Mouse (Mus musculus) CH12.LX (cell line): ENCODE measurements around the gene Fgfrl1. TPM values are rescaled to one million over a fixed set of nuclear protein-coding genes. Genes with fewer than 3 reads are reported as not detected.

ENCODE experiments used
- DNase-seq: peaks from one replicate; pipeline ENCODE4 v3.0.0-alpha.2; 2013; ENCODE audit errors: extremely low read depth
- H3K27ac ChIP-seq: 2 replicates; pipeline ENCODE4 v1.5.1; 2012; ENCODE audit warnings: low read depth, mild to moderate bottlenecking, control low read depth, moderate library complexity; ENCODE audit not compliant: insufficient read depth
- H3K27me3 ChIP-seq: replicated peaks from 2 replicates; pipeline ENCODE3; 2012; ENCODE audit warnings: inconsistent platforms
- H3K36me3 ChIP-seq, 2 experiments: replicated peaks in 1 of 2; 2 replicates each; pipeline versions ENCODE3 to v1.6.1; 2012; ENCODE audit warnings: inconsistent platforms in 1 of 2, low read length in 1 of 2, mild to moderate bottlenecking in 1 of 2, mixed read lengths in 1 of 2, moderate library complexity in 1 of 2; ENCODE audit not compliant: control insufficient read depth in 1 of 2, insufficient read depth in 1 of 2
- H3K4me1 ChIP-seq, 2 experiments: 2 replicates each; pipeline ENCODE4 v1.6.1; 2012; ENCODE audit warnings: inconsistent platforms in 1 of 2, moderate library complexity in 1 of 2; ENCODE audit not compliant: insufficient read depth in 2 of 2, control insufficient read depth in 1 of 2
- H3K4me2 ChIP-seq: 2 replicates; pipeline ENCODE4 v1.6.1; 2012; ENCODE audit warnings: low read depth, mild to moderate bottlenecking, control low read depth; ENCODE audit not compliant: poor library complexity, insufficient read depth, severe bottlenecking
- H3K4me3 ChIP-seq, 3 experiments: fragments of 150-350 bp in 1 of 3; sonication (generic) in 1 of 3; replicated peaks in 1 of 3; 2 replicates each; pipeline versions ENCODE3 to v1.5.1; 2011 to 2012; ENCODE audit warnings: low read depth in 2 of 3, low read length in 2 of 3, mild to moderate bottlenecking in 2 of 3, moderate library complexity in 2 of 3, control low read depth in 1 of 3, improper control_type of control experiment in 1 of 3, inconsistent platforms in 1 of 3, mixed read lengths in 1 of 3; ENCODE audit not compliant: poor library complexity in 1 of 3
- H3K79me2 ChIP-seq: replicated peaks from 2 replicates; pipeline ENCODE4 v1.6.1; 2012; ENCODE audit warnings: mild to moderate bottlenecking, moderate library complexity; ENCODE audit not compliant: control insufficient read depth, poor library complexity, insufficient read depth, severe bottlenecking; ENCODE audit errors: extremely low read depth
- H3K9ac ChIP-seq: 2 replicates; pipeline ENCODE4 v1.6.1; 2012; ENCODE audit warnings: low read depth, mild to moderate bottlenecking, control low read depth, moderate library complexity; ENCODE audit not compliant: insufficient read depth
- H3K9me3 ChIP-seq: replicated peaks from 2 replicates; pipeline ENCODE3; 2012; ENCODE audit warnings: low read length, inconsistent platforms, mixed read lengths
- BHLHE40 ChIP-seq: IDR thresholded peaks from 2 replicates; pipeline ENCODE4 v1.6.1; 2011; ENCODE audit warnings: mild to moderate bottlenecking, low read depth, low read length, improper control_type of control experiment
- CHD1 ChIP-seq: IDR thresholded peaks from 2 replicates; pipeline ENCODE4 v1.6.1; 2012; ENCODE audit warnings: low read depth, low read length, improper control_type of control experiment, inconsistent platforms
- CHD2 ChIP-seq: IDR thresholded peaks from 2 replicates; pipeline ENCODE4 v1.6.1; 2011; ENCODE audit warnings: low read length, improper control_type of control experiment
- ELF1 ChIP-seq: IDR thresholded peaks from 2 replicates; pipeline ENCODE4 v1.6.1; 2014; ENCODE audit warnings: low read depth, mild to moderate bottlenecking, inconsistent platforms, low read length, improper control_type of control experiment
- ETS1 ChIP-seq: conservative IDR thresholded peaks from 2 replicates; pipeline ENCODE4 v1.6.1; 2012; ENCODE audit warnings: low read depth, mild to moderate bottlenecking, inconsistent platforms, low read length, improper control_type of control experiment, moderate library complexity
- HCFC1 ChIP-seq: IDR thresholded peaks from 2 replicates; pipeline ENCODE4 v1.6.1; 2012; ENCODE audit warnings: low read depth, mild to moderate bottlenecking, inconsistent platforms, low read length, improper control_type of control experiment
- JUND ChIP-seq: conservative IDR thresholded peaks from 2 replicates; pipeline ENCODE4 v1.6.1; 2011; ENCODE audit warnings: low read depth, low read length, improper control_type of control experiment
- MAFK ChIP-seq: IDR thresholded peaks from 2 replicates; pipeline ENCODE4 v1.6.1; 2011; ENCODE audit warnings: low read length, improper control_type of control experiment; ENCODE audit not compliant: insufficient replicate concordance
- MAZ ChIP-seq: IDR thresholded peaks from 2 replicates; pipeline ENCODE4 v1.6.1; 2012; ENCODE audit warnings: low read depth, mild to moderate bottlenecking, inconsistent platforms, low read length, improper control_type of control experiment, moderate library complexity
- MEF2A ChIP-seq: IDR thresholded peaks from 2 replicates; pipeline ENCODE4 v1.6.1; 2014; ENCODE audit warnings: low read depth, mild to moderate bottlenecking, inconsistent platforms, low read length, improper control_type of control experiment, borderline replicate concordance
- NELFE ChIP-seq: IDR thresholded peaks from 2 replicates; pipeline ENCODE4 v1.6.1; 2011; ENCODE audit warnings: low read depth, low read length, improper control_type of control experiment
- POLR2A ChIP-seq: IDR thresholded peaks from 2 replicates; pipeline ENCODE4 v1.6.1; 2011; ENCODE audit warnings: low read depth, mild to moderate bottlenecking, improper control_type of control experiment, low read length
- RCOR1 ChIP-seq: conservative IDR thresholded peaks from 2 replicates; pipeline ENCODE4 v1.6.1; 2012; ENCODE audit warnings: low read depth, mild to moderate bottlenecking, inconsistent platforms, low read length, improper control_type of control experiment
- SIN3A ChIP-seq: IDR thresholded peaks from 2 replicates; pipeline ENCODE4 v1.6.1; 2012; ENCODE audit warnings: low read length, improper control_type of control experiment, inconsistent platforms
- SMC3 ChIP-seq: IDR thresholded peaks from 2 replicates; pipeline ENCODE4 v1.6.1; 2011; ENCODE audit warnings: low read depth, low read length, improper control_type of control experiment
- TCF12 ChIP-seq: IDR thresholded peaks from 2 replicates; pipeline ENCODE4 v1.6.1; 2014; ENCODE audit warnings: low read depth, mild to moderate bottlenecking, inconsistent platforms, low read length, improper control_type of control experiment
- ZC3H11A ChIP-seq: IDR thresholded peaks from 2 replicates; pipeline ENCODE4 v1.6.1; 2012; ENCODE audit warnings: low read depth, mild to moderate bottlenecking, inconsistent platforms, low read length, improper control_type of control experiment
- ZKSCAN1 ChIP-seq: IDR thresholded peaks from 2 replicates; pipeline ENCODE4 v1.6.1; 2012; ENCODE audit warnings: low read depth, inconsistent platforms, low read length, improper control_type of control experiment, borderline replicate concordance
- ZMIZ1 ChIP-seq: IDR thresholded peaks from 2 replicates; pipeline ENCODE4 v1.6.1; 2012; ENCODE audit warnings: low read depth, mild to moderate bottlenecking, inconsistent platforms, low read length, improper control_type of control experiment
- ZNF384 ChIP-seq: IDR thresholded peaks from 2 replicates; pipeline ENCODE4 v1.6.1; 2012; ENCODE audit warnings: low read depth, low read length, improper control_type of control experiment, inconsistent platforms
- dilution Hi-C: fragments of 300-500 bp; cut with MboI; formaldehyde crosslinking; loops from 2 replicates; pipeline ENCODE4 v1.14.3; 2020; ENCODE audit warnings: low sequenced_read_pairs; ENCODE audit not compliant: extremely low pct_unique_long_range_greater_than_20kb, extremely low pct_ligation_motif_present
- in situ Hi-C: fragments of 300-500 bp; cut with MboI; formaldehyde crosslinking; loops from 3 replicates; pipeline ENCODE4 v1.14.3; 2019; ENCODE audit warnings: low sequenced_read_pairs, low pct_ligation_motif_present, low pct_unique_long_range_greater_than_20kb, mixed read lengths
- polyA plus RNA-seq: library from polyadenylated mRNA; unstranded; fragments of >175 nt; gene quantifications from 2 replicates; pipeline ENCODE4 v1.2.1, GENCODE M21; 2012; ENCODE audit warnings: low read depth; ENCODE audit not compliant: insufficient read length
- total RNA-seq, 2 experiments: library from RNA; depleted of rRNA; stranded (reverse); fragments of 300-350 nt in 1 of 2; fragments of >200 nt in 1 of 2; gene quantifications; 2 replicates each; pipeline ENCODE4 v1.2.3; 2012 to 2014

Fgfrl1 gene
- total and polyA plus RNA-seq, 3 experiments: 0.17 to 0.64 (median 0.26) TPM

DNA sequence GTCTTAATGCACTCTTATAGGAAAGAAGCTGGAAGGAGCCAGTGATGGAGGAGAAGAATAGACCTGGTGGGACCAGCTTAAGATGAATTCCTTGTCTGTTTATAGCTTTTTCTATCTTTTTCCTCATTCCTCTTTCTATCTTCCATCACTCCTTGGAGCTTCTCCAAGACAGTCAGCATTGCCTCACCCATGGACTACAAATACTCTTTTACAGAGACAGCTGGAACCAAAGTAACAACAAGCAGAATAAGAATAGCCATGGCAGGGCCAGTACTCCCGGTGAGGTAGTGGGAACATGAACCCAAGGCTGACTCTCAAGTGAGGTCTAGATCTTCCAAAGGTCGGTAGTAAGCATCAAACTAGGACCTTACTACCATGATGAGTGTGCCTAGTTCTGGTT, 20.9 kb downstream of the Fgfrl1 start:
- H3K27me3 ChIP-seq: peaks cover 25% of the 10 kb centered on the region
- dilution Hi-C loops: no loop called here
- no peak overlapping the region for H3K4me3 ChIP-seq

DNA sequence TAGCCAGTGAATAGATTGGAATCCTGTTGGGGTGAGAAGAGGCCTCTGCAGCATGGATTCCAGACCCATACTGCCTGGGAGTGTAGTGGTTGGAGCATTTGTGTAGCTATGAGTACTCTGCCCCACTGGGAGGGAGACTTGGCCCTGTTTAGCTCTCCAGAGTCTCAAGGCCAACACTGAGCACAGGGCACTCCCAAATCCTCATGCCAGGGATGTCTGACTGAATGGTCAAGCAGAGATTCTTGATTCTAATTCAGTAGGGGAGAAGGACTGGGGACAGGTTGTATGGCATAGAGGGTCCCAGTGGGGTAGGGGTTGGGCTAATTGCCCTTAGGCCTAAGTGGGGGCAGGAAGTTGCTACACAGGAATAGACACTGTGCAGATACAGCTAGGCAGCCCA, 21.5 kb downstream of the Fgfrl1 start:
- Histone ChIP-seq H3K36me3 (no peaks in the 10 kb centered on the region), H3K27me3 (peaks cover 24% of the 10 kb centered on the region), H3K79me2 (no peaks in the 10 kb centered on the region), H3K9ac (no peak overlapping the region), H3K4me3 (no peak overlapping the region), H3K9me3 (no peaks in the 10 kb centered on the region), H3K27ac (no peak overlapping the region), H3K4me2 (no peak overlapping the region), H3K4me1 (0 out of 4 replicates have a peak, but pooled peaks cover 0 to 3% of the 10 kb centered on the region in 2 experiments)
- DNase-seq: no peak
- dilution Hi-C loops (no loop called here), in situ Hi-C loops (no loop called here)
- TF ChIP-seq ZNF384 (no peak), HCFC1 (no peak), JUND (no peak), ELF1 (no peak), ETS1 (no peak), SIN3A (no peak), RCOR1 (no peak), SMC3 (no peak)

More for the DNA sequence above, 20.9 kb downstream of the Fgfrl1 start:
- in situ Hi-C loops: no loop called here
- Histone ChIP-seq H3K4me1 (0 out of 4 replicates have a peak, but pooled peaks cover 0 to under 1% of the 10 kb centered on the region in 2 experiments), H3K27ac (no peak overlapping the region), H3K36me3 (no peaks in the 10 kb centered on the region), H3K9me3 (no peaks in the 10 kb centered on the region), H3K9ac (no peak overlapping the region), H3K4me2 (no peak overlapping the region), H3K79me2 (no peaks in the 10 kb centered on the region)
- TF ChIP-seq MAZ: no peak
- TF ChIP-seq ZMIZ1: no peak
- no peak for TF ChIP-seq ZNF384
- TF ChIP-seq POLR2A: no peak
- no peak for TF ChIP-seq CHD2
- TF ChIP-seq BHLHE40: no peak
- TF ChIP-seq ZKSCAN1: no peak
- TF ChIP-seq ZC3H11A: no peak
- TF ChIP-seq TCF12: no peak
- no peak for TF ChIP-seq SIN3A
- TF ChIP-seq CHD1: no peak
- no peak for TF ChIP-seq NELFE
- no peak for TF ChIP-seq MAFK
- no peak for TF ChIP-seq SMC3
- no peak for TF ChIP-seq MEF2A
- no peak for TF ChIP-seq HCFC1
- DNase-seq: no peak
